Mouse (Mus musculus): ENCODE measurements around the gene Tmem44. TPM values are rescaled to one million over a fixed set of nuclear protein-coding genes. Genes with fewer than 3 reads are reported as not detected.

Gene Tmem44
- total RNA-seq, 2 experiments from 2014 or later, result 69.9 to 74.0 TPM

DNA sequence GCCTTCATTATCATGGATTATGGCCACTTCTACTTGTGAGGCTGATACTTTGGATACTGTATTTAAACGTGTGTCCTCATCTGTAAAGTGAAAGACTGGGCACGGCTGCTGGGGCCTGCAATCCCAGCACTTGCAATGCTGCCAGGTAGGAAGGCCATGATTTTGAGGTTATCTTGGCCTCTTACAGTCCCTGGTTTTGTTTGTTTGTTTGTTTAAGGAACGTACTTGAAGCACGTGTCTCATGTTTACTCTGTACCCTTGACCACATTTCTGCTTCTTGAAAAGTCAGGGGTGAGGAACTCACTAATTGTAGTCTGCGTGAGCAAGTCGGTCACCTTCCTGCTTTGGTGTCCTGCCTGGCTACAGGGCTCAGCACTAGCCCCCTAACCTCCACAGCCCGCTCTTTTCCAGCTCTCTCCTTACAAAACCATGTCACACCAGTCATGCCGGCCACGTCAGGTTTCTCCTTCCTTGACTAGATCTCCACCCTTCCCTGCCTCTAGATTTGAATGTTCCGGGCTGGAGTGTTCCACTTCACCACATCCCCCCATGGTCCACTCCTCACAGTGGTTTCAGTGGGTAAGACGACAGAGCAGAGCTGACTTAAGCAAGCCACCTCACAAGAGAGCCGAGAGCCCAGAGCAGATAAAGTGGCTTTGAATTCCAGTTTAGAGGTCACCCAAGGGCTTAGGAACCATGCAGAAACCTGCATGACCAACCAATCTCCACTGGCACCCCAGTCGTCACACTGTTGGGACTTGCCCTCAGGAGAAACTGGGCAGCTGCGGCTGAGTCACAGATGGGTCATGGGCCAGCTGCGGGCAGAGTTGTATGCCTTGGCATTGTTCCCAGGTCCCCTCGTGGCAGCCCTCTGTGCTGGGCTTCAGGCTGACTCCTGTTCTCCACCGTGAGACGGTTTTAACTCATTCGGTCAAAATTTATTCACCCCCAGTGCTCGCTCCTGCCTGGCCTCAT lies 37.3 kb downstream of the Tmem44 start:
- intact Hi-C loops (cut with DNase I), result no loop called here
- no peak overlapping the region for H3K27ac ChIP-seq
- DNase-seq (ENCODE audit: extremely low spot score in 1 of 2, low spot score in 2 of 2), result peak in 1 of 2 experiments; percentile 43

DNA sequence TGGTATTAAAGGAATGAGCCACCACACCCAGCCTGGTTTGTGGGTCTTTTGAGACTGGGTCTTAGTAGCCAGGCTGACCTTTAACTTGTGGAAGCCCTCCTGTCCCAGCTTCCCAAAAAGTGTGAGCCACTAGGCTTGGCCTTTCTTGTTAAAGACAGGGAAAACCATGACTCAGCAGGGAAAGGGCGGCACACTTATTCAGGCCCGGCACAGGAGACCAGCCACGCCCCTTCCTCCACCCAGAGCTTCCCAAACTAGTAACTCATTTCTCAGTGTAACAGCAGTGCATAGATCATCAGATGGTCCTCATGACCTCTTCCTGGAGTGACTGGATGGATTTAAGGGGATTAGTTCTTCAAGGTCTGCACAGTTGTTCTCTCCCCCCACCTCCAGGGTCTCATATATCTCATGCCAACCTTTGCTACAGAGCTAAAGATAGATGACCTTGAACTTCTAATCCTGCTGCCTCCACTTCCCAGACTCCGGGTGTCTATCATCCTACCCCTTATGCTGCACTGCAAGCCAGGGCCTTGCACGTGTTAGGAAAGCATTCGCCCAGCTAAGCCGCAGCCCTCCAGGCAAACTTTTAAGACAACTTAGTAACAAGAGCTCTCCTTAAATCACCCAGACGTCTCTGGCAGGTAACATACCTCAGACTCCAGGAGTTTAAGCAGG lies 38.1 kb downstream of the Tmem44 start:
- Histone ChIP-seq H3K27ac (0 out of 2 replicates have a peak overlapping the region, but pooled peaks have one; percentile 15), H3K4me3 (no peak overlapping the region)
- intact Hi-C loops (cut with DNase I), result no loop called here
- DNase-seq (ENCODE audit: extremely low spot score in 1 of 2, low spot score in 2 of 2), result no peak
- no peak for TF ChIP-seq CTCF (IDR thresholded peaks at IDR 0.05)

More for the DNA sequence above, 37.3 kb downstream of the Tmem44 start:
- H3K4me3 ChIP-seq, result no peak overlapping the region
- TF ChIP-seq CTCF (IDR thresholded peaks at IDR 0.05), result no peak

DNA sequence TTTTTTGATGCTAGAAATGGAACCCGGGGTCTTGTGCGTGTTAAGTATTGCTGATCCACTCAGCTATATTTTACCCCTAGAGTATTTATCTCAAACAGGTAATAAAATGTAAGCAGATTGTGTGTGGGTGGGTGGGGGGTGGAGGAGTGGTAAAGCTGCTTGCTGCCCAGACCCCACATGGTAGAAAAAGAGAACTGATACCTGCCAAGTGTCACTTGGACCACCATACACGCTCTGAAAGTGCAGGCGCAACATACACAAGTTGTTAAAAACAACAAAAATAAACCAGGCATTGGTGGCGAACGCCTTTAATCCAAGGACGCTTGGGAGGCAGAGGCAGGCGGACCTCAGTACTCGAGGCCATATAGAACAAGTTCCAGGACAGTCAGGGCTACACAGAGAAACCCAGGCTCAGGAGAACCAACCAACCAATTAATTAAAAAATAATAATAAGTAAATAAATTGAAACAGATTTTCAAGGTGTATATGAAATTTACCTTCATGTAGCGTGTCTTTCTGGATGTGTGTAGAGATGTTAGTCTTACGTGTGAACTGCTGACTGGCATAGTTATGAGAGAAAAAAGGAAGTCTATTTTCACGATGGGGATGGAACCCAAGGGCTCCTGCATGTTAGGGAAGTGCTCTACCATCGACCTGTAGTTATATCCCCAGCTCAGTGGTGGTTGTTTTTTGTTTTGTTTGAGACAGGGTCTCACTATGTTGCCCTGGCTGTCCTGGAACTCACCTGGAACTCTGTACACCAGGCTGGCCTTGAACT lies 38.9 kb downstream of the Tmem44 start:
- H3K4me3 ChIP-seq, result peak overlapping the region; percentile 70; the same call in 1 of the 2 replicates
- TF ChIP-seq CTCF (IDR thresholded peaks at IDR 0.05), result no peak
- peak overlapping the region; percentile 99; the same call in 1 of the 2 replicates for H3K27ac ChIP-seq
- DNase-seq (ENCODE audit: extremely low spot score in 1 of 2, low spot score in 2 of 2), result no peak
- intact Hi-C loops (cut with DNase I), result loop anchor here (2.0 kb wide), 1 partner anchor 123 kb away; no protein-coding TSS in a partner anchor

DNA sequence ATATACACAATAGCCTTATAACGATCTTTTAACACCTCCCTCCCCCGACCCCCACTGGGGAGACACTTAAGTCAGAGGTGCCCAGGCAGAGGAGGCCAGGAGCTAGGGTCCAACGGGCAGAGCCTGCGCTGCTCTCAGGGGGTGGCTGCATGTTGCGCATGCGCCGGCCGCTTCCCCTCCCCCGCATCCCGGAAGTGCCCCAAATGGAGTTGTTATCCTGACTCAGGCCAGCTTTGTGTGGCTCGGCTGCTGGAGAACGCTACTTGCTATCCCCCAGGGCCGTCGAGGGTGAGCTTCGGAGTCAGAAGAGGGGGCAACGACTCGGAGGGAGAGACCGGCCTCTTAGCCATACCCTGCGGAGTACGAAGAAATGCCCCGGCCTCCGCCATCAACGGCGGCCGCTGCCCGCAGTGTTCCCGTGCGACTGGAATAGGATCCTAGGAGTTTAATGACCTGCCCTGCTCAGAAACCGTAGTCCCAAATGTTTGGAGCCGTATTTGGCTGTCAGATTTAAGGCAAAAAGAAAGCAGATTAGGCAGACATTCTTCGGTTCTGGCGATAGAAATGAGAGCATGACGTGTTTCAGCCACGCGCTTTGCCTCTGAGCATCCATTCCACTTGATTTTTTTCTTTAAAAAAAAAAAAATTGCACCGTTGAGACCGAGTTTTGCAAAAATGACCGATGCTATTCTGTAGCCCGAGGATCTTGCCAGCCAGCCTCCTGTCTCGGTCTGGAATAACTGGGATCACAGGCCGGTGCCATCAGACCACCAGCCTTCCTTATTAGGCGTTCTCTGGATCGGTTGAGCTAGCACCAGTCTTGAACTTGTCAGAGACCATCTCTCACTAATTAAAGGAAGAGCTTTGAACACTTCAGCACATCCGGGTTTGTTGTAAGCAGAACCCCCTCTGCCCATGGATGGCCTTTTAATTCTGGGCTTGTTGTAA lies 39.9 kb downstream of the Tmem44 start:
- peak overlapping the region; percentile 70 for H3K4me3 ChIP-seq
- TF ChIP-seq CTCF (IDR thresholded peaks at IDR 0.05), result no peak
- H3K27ac ChIP-seq, result peak overlapping the region; percentile 99
- peak; percentile 85 to 86 for DNase-seq (ENCODE audit: extremely low spot score in 1 of 2, low spot score in 2 of 2)
- intact Hi-C loops (cut with DNase I), result loop anchor here (2.0 kb wide), 1 partner anchor 122 kb away; no protein-coding TSS in a partner anchor

DNA sequence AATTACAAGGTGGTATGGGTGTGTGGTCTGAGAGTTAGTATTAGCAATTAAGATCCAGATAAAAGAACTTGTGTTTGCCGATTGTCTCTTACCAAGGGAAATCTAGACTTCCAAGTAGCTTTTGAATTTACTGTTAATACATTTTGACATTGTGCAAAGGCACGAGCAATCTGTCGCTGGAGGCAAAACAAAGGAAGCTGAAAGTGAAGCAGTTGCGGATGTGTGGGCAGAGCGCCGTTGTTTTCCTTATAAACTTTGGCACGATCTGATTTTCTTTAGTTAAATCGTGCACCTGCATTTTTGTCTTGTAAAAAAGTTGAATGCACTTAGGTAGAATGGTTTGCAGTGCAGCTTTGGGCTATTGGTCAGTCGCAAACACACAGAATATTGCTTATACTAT lies 40.6 kb downstream of the Tmem44 start:
- TF ChIP-seq CTCF (IDR thresholded peaks at IDR 0.05), result no peak
- H3K4me3 ChIP-seq, result peak overlapping the region; percentile 70
- DNase-seq (ENCODE audit: extremely low spot score in 1 of 2, low spot score in 2 of 2), result no peak
- H3K27ac ChIP-seq, result peak overlapping the region; percentile 99
- intact Hi-C loops (cut with DNase I), result loop anchor here (2.0 kb wide), 1 partner anchor 121 kb away; no protein-coding TSS in a partner anchor

DNA sequence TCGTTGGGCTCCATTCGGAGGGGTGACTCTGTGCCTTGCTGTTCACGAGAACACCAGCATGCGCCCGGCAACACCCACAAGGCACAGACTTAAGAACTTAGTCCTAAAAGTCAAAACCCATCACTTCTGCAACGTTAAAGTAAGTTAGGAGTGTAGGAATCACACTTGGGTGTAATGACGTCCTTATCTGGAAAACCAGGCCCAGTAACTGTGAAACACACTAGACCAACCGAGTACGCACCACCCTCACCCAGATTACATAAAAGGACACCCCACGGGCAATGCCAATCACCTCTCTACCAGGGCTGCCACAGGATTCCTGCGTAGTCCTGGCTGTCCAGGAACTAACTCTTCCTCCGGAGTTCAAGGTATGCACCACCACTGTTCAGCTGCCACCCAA lies 41.3 kb downstream of the Tmem44 start:
- no peak for TF ChIP-seq CTCF (IDR thresholded peaks at IDR 0.05)
- intact Hi-C loops (cut with DNase I), result loop anchor here (5.0 kb wide), 1 partner anchor 257 kb away; no protein-coding TSS in a partner anchor
- Histone ChIP-seq H3K4me3 (no peak overlapping the region), H3K27ac (no peak overlapping the region)
- DNase-seq (ENCODE audit: extremely low spot score in 1 of 2, low spot score in 2 of 2), result no peak

DNA sequence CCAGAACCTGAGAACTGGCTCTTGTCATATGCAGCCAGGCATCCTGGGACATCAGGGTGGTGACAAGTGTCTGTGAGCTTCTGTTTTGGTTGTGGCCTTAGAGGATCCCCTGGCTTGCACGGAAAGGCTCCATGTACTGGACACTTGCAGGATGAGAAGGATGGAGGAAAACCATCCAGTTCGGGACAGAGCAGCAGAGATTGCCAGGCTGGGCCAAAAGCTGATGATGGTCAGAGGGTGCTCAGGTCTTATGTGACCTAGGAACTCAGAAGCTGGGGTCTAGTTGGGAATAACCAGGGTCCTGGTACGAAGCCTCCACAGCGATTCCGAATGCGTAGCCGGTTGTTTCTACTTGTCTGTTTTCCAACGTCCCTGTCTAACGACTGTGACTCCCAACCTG lies 41.9 kb downstream of the Tmem44 start:
- H3K27ac ChIP-seq, result no peak overlapping the region
- intact Hi-C loops (cut with DNase I), result loop anchor here (5.0 kb wide), 1 partner anchor 256 kb away; no protein-coding TSS in a partner anchor
- no peak for DNase-seq (ENCODE audit: extremely low spot score in 1 of 2, low spot score in 2 of 2)
- TF ChIP-seq CTCF (IDR thresholded peaks at IDR 0.05), result no peak
- no peak overlapping the region for H3K4me3 ChIP-seq

DNA sequence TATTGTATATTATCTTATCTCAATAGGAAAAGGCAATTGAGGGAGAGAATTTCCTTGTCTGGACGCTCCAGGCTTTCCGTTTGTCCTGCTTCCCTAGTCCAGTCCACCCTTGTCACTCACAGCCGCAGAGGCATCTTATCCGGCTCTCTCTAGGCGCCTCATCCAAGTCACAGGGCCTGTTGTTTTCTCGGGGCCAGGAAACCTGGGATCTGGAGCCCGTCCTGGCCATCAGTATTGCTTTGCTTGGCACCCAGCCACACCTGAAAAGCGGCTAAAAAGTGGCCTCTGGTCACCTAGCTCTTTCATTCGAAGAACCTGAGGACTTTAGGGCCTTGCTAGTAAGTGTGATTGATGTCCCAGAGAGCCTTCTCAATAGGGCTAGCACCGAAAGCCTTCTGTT lies 43.5 kb downstream of the Tmem44 start:
- no peak overlapping the region for H3K4me3 ChIP-seq
- no peak for TF ChIP-seq CTCF (IDR thresholded peaks at IDR 0.05)
- H3K27ac ChIP-seq, result no peak overlapping the region
- intact Hi-C loops (cut with DNase I), result loop anchor here (5.0 kb wide), 1 partner anchor 255 kb away; no protein-coding TSS in a partner anchor
- no peak for DNase-seq (ENCODE audit: extremely low spot score in 1 of 2, low spot score in 2 of 2)

DNA sequence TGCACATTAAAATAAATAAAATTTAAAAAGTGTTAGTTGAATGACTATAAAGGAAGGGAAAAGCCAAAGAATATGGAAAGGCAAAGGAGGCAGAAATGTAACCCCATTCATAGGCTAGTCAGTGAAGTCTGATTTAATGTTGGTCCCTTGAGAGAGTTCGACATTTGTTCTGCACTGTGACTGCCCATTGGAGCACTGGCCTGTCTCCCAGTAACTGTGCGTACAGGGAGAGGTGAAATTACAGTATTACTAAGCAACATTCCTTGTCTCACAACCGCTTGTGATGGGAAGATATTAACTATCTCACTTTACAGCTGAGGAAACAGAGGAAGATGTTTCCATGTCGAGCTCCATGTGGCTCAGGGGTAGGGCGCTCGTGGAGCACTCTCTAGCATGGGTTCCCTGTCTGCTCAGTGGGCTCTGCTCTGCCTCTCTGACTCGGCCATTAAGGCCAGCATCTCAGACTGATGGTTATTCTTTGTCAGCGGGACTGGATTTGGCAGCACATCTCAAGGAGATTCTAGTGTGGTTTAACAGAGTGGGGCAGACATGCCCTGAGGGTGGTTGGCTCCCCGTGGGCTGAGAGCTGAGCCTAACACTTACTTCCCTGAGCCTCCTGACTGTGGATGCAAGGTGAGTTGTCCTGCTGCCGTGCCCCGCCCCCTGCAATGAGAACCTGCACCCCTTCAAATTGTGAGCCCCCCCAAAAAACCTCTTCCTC lies 45.2 kb downstream of the Tmem44 start:
- no peak for TF ChIP-seq CTCF (IDR thresholded peaks at IDR 0.05)
- intact Hi-C loops (cut with DNase I), result loop anchor here (5.0 kb wide), 1 partner anchor 253 kb away; no protein-coding TSS in a partner anchor
- no peak overlapping the region for H3K27ac ChIP-seq
- DNase-seq (ENCODE audit: extremely low spot score in 1 of 2, low spot score in 2 of 2), result no peak
- no peak overlapping the region for H3K4me3 ChIP-seq
